Mouse (Mus musculus): ENCODE measurements around the gene Vmn2r8.
"Not testable (repeated sequence)": the region's sequence is repeated elsewhere in the genome, so short reads cannot be mapped to it uniquely, and the experiment has no call there.

The Vmn2r8 gene

GRCm38 (mm10) chr5:108808750-108809149, at the start of gene Vmn2r8:
TSS of gene Vmn2r8 (minus strand) at chr5:108808850.
- DNase-seq = not testable (repeated sequence)

GRCm38 (mm10) chr5:108852501-108852900, 43.9 kb upstream of the Vmn2r8 start, which contains the start of gene Vmn2r9:
TSS of gene Vmn2r9 (minus strand) at chr5:108852601.
- not testable (repeated sequence) for DNase-seq

GRCm38 (mm10) chr5:108849466-108849865, 40.8 kb upstream of the Vmn2r8 start:
- DNase-seq = no peak

- DNase-seq = no peak
Measured at GRCm38 (mm10) chr5:108836156-108836555, 27.5 kb upstream of the Vmn2r8 start.

GRCm38 (mm10) chr5:108823276-108823675, 14.6 kb upstream of the Vmn2r8 start:
- no peak for DNase-seq

GRCm38 (mm10) chr5:108803646-108804045, 5.0 kb downstream of the Vmn2r8 start:
- DNase-seq = no peak

- DNase-seq = not testable (repeated sequence)
Measured at GRCm38 (mm10) chr5:108795263-108795662, 13.4 kb downstream of the Vmn2r8 start, which contains the start of gene Tmed11. TSS of gene Tmed11 (minus strand) at chr5:108795363.

- DNase-seq = not testable (repeated sequence)
Measured at GRCm38 (mm10) chr5:108790385-108790784, 18.3 kb downstream of the Vmn2r8 start.

GRCm38 (mm10) chr5:108774630-108775306, 33.9 kb downstream of the Vmn2r8 start, which contains the start of gene Rnf212:
TSS of gene Rnf212 (minus strand) at chr5:108774982.
- DNase-seq = no peak

GRCm38 (mm10) chr5:108760002-108760401, 48.6 kb downstream of the Vmn2r8 start:
- no peak for DNase-seq

GRCm38 (mm10) chr5:108758396-108758795, 50.3 kb downstream of the Vmn2r8 start:
- no peak for DNase-seq

GRCm38 (mm10) chr5:108751258-108751657, 57.4 kb downstream of the Vmn2r8 start:
- not testable (repeated sequence) for DNase-seq

GRCm38 (mm10) chr5:108750328-108751210, 58.1 kb downstream of the Vmn2r8 start:
- no peak for DNase-seq

- DNase-seq = no peak
Measured at GRCm38 (mm10) chr5:108744629-108745028, 64.0 kb downstream of the Vmn2r8 start.

GRCm38 (mm10) chr5:108743856-108744255, 64.8 kb downstream of the Vmn2r8 start:
- no peak for DNase-seq

- DNase-seq = no peak
Measured at GRCm38 (mm10) chr5:108742596-108742995, 66.1 kb downstream of the Vmn2r8 start.

- DNase-seq = no peak
Measured at GRCm38 (mm10) chr5:108741844-108742243, 66.8 kb downstream of the Vmn2r8 start.

All from thymus, adult 18-20 months (tissue).